Mouse (Mus musculus) adrenal gland, postnatal 10 days (tissue): ENCODE data around the gene Spin1. TPM values are rescaled to one million over a fixed set of nuclear protein-coding genes. Genes with fewer than 3 reads are reported as not detected.
"Not testable (repeated sequence)": the region's sequence is repeated elsewhere in the genome, so short reads cannot be mapped to it uniquely, and the experiment has no call there.

Experiments
- DNase-seq: peaks from one replicate; pipeline ENCODE4 v3.0.0; 2021; ENCODE audit warnings: mixed read lengths
- total RNA-seq, 2 experiments: library from RNA; stranded (reverse); gene quantifications; 2 replicates each; pipeline ENCODE4 v1.2.3; 2021

Gene Spin1
- total RNA-seq, 2 experiments from 2014 or later, result 63.9 to 68.1 TPM

DNA sequence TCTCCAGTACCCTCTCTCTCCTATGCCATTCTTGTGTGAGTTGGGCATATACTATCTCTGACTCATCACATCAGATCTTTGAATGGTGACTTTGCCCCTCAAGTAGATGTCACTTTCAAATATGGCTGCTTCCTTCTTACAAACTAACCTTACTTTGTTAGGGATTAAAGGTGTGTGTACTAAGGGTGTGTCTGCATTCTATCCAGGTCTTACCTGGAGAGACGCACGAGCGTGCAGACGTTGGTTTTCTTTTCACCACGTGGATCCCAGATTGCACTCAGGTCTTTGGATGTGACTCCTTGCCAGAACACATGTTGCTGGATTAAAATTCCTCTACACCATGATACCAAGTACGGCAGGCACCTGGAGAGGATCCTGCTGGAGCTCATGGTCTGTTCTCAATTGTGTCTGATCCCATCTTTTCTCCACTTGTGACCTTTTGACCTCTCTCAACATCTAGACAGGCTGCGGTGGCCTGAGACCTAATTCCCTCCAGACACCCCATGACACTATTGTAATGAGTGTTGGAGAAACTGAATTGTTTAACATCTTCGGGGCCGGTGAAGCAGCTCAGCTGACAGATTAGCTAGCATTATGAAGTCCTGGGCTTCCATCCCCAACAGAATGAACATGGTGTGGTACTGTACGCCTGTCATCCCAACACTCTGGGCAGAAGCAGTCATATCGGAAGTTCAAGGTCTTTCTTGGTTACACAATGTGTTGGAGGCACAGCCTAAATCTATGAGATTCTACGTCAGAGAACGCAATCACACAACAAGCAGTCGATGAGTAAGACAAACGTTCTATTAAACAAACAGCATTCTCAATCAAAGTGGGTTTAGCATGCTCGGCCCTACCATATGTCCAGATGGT, 6.1 kb upstream of the Spin1 start:
- DNase-seq, result no peak

DNA sequence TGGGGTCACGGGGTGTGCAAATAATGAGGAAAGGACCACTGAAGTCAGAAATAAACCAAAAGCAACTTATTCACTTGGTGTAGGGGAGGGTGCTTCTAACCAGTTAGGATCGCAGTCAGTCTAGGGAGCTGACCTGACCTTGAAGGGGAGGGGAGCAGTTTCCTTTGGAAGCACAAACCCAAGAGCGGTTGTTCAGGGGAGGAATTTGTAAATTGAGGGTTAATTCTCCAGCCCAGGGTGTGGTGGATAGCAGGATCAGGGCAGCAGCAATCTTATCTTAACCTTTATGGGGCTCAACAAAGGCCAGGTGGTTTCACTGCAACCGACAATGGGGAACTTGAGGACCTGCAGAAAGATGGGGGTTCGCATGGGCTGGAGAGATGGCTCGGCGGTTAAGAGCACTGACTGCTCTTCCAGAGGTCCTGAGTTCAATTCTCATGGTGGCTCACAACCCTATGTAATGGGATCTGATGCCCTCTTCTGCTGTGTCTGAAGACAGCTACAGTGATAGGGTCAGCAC, 5.4 kb upstream of the Spin1 start:
- DNase-seq, result no peak

DNA sequence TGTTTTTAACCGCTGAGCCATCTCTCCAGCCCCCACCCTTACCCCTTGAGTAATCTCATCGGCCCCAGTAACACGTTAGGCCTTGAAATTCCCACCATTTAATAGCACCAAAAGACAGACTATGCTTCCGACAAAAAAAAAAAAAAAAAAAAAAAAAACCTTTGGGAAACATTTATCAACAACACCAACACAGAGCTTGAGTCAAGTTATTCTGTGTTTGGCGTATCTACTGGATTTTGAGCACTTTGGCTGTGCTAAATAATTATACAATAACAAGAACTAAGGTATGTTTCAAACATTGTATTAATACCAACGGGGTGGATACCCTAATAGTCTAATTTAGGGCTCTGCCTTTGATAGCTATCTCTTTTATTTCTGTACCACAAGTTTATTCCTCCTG, 4.0 kb upstream of the Spin1 start:
- no peak for DNase-seq

DNA sequence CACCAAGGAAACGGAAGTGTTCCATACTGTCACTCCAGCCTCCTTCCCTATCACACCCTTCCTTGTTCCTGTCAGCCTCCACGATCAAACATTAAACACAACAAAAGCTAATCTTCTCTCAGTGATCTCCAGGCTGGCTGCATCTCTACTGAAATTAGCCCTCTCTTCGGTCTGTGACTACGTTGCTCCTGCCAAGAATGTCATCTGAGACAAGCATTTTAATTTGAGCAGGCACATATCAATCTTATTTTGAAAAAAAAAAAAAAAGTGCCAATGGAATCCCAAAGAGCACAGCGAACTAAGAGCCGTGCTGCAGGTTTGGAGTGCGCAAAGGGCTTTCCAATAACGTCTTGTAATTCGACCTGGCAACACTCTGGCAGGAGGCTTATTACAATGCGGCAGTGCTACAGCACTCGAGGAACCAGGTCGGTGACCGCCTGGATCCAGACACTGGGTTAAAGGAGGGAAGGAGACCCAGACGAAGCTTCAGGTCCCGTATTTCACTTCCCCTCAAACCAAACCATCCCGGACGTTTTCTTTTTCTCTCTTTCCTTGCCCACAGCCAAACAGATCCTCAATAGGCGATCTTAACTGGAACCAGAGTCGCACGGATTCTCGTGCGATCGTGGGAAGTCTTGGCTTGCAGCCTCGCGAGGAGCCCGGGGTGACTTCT, 984 bp upstream of the Spin1 start:
- DNase-seq, result no peak

DNA sequence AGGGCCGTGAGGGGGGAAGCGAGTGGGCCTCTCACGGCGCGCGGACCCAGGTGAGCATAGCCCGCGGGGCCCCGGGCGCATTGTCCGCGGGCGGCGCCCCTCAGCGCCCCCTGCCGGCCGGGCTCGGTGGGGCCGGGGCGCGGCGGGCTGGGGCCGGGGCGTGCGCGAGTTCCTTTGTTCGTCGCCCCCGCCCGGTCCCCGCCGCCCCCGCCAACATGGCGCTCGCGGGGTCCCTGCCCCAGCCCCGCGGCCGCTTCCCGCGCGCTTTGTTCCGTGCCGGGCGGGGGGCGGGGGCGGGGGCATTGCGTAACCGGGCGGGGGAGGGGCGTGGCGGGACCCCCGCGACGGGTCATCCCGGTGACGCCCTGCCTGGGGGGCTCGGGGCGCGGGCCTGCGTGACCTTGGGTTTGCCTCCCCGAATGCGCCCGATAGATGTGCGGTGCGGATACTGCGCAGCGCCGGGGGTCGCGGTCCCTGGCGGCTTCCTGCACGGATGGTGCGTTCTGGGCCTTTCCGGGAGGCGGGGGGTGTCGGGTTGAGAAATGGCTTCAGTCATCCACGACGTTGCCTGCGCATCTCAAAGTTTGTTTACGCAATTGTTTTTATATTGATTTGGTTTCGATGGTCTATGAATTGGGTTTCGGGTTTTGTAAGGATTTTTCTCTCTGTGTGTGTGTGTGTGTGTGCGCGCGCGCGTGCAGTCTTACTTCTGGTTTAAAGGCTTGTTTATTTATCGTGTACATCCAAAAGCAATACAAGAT, 516 bp downstream of the Spin1 start:
- peak; percentile 70 for DNase-seq

DNA sequence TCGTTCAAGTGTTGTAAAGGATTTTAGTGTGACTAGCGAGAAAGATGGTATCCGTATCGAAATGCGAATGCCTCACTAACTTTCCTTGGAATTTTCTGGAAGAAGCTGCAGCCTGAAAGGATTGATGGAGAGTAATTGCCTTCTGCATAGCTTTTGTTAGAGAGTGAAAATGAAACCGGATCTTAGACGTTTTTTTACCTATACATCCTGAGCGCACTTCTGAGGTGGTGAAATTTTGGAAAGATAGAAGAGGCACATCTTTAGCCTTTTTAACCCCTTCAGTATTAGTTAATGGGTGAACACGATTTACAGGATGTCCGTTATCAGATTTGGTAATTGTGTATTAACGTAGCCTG, 1.1 kb downstream of the Spin1 start:
- DNase-seq, result no peak

DNA sequence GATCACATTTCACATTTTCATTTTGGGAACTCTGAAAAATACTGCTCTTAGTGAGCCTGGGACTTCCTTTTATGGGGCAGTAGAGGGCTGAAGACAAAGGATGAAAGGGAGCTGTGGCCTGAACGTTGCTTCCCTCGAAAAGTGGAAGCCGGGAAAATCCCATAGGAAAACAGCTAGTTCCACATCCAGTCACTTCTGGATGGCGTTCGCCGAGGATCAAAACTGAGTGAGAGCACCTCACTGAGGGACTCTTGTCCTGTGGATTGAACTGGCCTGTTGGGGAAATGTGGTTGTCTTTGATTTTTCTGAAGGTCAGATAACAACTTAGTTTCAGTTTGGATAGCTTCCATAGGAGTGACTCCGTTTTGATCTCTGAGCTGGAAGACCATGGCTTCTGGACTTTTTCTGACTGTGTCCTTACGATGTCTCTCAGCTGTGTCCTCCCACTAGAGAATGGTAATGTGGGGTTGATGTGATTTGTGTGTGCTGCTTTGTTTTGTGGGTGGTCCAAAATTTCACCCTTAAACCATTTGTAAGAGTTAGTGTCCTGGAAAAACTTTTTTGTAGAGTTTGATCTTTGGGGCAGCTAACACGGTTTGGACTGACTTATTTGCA, 2.5 kb downstream of the Spin1 start:
- DNase-seq, result peak; percentile 36

DNA sequence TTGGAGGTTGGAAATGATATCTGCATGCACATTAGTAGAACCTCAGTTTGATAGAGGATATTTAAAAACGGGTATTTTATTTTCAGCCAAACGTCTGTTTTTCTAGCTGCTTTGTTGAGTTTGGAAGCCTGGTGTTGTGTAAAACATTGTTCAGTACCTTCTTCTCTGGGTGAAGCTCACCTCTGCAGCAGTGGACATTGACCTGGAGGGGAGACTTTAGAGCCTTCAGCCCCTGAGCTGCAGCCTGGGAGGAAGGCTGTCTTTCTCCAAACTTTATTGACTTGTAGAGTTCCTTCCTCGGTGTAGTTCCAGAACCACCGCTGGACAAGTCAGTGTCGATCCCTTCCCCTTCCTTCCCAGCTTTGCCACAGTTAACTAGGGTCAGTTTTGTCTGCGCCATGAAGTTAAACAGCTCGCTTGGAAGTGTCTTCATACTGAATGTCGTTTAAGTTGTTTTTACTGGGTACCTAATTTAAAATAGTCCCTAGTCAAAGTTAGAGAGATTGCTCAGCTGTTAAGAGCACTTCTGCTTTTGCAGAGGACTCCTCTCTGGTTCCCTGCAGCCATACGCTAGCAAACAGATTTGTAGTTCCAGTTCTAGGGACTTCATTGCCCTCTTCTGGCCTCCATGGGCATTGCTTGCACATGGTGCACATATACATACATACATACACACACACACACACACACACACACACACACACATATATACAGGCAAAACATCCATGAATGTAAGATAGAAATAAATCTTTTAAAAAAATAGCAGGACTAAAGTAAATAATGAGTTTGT, 3.4 kb downstream of the Spin1 start:
- no peak for DNase-seq

DNA sequence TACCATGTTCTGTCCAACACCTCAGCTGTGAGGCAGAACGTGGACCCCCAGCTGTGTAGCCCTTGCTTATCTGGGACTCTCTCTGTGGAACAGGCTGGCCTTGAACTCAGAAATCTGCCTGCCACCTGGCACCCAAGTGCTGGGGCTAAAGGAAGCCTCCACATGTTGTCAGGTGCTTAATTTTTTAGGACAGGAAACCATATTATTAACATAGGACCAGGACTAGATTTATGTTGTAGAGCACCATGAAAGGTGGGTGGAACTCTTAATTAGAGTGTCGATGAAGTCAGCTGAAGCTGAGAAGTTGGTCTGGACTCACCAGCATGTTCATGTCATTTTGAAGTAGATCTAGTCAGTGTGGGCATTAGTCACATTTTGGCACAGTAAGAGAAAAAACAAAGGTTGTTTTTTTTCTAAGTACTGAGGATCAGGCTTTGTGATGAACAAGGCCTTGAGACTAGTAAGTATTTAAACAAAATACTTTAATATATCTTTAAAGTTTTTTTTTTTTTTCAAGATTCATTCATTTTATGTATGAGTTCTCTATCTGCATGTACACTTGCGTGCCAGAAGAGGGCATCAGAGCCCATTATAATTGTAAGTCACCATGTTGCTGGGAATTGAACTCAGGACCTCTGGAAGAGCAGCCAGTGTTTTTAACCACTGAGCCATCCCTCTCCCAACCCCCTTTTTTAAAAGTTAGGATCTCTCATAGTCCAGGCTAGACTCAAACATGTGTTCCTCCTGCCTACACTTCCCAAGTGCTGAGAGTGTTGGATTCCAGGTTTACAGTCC, 5.4 kb downstream of the Spin1 start:
- no peak for DNase-seq

DNA sequence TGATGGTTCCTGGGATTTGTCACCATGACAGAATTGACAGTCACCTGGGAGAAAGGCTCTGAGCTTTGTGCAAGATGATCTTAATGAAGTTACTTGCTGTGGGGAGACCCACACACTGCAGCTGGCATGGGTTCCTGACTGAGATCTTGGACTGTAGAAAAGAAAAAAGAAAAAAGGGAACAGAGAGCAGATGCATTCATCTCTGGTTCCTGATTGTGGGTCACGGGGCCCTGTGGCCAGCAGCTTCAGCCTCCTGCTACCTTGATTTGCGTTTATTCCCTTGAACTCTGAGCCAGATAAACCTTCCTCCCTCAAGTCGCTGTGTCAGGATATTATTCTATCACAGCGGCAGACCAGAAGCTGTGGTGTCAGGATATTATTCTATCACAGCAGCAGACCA, 6.1 kb downstream of the Spin1 start:
- DNase-seq, result no peak

DNA sequence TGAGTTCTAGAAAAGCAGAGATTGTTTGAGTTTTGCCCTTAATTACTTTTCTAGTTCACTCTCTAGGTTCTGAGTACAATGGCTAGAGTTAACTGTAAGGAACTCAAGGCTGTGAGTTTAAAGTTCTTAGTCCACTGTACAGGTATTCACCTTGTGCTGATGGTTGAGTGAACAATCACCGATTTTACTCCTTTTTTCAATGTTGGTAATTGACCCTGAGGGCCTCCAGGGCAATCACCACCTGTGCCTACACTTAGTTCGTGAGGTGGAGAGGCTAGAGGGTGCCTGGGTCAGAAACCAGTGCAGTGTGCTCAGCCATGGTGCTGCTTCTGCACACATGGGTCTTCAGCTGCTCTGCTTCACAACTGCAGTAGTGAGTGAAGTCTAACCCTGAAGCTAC, 8.8 kb downstream of the Spin1 start:
- DNase-seq, result no peak

DNA sequence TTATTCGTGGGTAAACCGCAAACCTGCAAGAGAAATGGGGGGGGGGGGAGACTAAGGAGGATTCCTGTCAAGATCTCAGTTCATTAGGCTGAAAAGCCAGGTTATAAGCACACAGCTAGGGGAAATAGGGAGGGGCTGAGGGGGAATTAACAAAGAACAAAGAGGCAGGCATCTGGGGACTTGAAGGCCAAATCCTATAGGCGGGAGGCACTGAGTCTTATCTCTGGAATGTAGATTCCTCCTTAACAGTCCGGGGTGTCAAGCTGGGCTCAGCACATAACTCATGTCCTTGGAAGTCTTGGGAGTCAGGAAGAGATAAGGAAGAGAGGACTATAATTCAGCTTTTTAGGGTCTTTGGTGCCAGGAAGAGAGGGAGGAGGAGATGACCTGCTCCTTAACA, 13.7 kb downstream of the Spin1 start:
- DNase-seq, result not testable (repeated sequence)

DNA sequence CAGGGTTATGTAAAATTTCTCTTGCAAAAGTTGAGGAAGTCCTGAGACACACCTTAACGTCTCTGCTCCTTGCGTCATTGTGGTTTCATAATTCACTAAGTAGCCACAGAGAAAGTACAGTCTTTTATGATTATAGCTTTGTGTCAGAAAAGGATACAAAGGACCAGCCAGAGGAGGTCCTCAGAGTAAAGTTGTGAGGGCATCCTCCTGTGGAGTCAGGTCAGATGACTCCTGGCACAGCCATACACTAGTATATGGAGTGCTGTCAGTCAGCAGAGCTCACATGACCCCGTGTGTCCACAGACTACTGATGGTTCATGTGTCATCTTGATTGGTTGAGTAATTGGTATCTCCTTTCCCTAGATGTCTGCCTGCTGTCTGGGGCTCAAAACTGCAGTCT, 15.1 kb downstream of the Spin1 start:
- DNase-seq, result no peak

DNA sequence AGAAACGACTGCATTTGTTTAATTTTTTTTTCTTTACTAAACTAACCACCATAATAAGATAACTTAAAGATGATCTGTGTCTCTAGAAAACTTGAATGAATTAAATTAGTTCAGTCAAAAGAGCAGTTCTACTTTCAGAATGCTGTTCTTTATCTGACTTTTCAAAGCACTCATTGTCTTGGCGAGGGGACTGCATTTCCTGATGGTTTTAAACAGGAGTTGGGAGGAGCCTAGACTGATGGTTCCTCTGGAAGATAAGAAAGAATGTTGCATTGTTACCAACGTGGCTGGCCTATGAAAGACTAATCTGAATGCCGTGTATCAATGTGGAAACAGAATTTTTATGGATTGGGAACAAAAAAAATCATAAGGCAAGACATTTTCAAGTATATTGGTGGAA, 20.1 kb downstream of the Spin1 start:
- no peak for DNase-seq

DNA sequence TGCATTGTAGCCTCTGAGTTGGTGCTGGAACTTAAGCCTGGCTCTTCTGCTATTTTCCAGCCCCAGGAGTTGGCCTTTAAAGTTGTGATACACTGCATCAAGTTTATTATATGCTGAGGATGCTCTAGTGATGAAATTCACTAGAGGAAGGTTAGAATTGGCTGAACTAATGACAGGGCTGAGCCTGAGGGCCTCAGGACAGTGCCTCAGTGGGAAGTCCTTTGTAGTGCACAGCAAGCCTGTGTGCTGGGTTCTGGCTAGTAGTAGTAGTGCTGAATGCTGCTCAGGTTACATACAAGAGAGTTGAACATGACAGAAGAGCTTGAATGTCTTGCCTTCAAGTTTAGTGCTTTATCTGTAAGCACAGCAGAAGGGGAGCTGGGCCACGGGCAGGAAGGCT, 21.3 kb downstream of the Spin1 start:
- no peak for DNase-seq

DNA sequence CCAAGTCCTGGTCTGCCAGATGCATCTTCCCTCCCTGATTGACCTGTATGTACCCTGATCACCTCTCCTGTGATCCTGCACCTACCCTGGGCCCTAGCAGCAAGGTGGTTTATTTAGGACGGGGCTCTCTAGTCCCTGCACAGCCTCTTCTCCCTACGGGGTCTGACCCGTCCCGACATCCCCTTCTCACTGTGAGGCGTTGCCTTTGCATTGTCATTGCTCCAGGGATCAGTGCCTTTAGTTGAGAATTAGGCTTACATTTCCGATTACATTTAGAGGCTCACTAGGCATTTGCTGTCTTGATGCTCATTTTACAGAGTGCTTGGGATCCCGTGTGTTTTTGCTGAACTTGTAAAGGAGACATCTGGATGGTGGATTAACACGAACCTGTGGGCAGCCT, 22.1 kb downstream of the Spin1 start:
- DNase-seq, result no peak

DNA sequence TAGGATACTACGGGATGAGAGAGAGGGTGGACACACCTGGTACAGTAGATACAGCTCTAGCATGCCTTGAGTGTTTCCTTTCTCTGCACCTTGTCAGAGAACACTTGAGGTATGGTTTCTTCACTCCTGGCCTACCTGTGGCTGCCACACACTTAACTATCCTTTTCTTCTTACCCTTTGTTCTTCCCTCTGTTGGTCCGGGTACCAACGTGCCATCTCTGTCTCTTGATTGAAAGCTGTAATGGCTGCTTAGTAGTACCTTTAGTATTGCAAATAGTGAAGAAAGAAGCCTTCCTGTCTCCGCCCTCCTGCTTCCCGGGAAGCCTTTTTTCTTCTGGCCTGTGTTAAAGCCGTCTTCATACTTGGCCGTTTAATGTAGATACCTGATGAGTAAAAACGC, 24.7 kb downstream of the Spin1 start:
- DNase-seq, result no peak

DNA sequence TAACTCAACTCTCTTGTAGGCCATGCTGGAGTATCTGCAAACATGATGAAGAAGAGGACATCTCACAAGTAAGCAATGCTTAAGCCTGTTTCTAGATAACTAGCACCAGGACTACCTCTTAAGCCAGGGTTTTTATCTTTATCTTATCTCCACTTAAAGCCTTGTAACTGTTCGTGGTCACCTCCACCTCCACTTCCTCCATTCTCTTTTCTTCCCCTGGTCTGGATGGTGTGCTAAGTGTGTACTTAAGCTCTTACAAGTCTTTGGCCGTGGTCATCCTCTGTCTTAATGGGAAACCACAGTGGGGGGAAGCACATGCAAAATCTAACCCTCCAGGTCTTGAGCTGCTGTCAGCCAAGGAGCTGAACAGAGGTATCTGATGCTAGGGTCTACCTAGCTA, 27.2 kb downstream of the Spin1 start:
- DNase-seq, result no peak

DNA sequence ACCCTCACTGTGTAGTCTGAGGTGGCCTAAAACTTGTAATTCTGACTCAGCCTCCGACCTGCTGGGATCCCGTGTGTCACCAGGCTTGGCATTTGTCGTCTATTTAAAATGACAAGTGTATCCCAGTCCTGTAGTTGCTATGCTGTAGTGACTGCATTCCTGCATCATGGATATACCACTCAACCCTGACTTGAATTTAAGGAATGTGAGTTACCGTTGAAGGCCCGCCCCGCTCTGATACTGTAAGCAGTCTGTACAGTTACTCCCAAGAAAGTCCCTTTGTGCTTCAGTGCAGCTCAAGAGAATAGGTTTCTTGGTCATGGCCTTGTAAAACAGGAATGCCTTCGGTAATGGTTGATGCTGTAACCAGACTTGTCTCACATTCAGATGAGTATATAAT, 27.7 kb downstream of the Spin1 start:
- no peak for DNase-seq

DNA sequence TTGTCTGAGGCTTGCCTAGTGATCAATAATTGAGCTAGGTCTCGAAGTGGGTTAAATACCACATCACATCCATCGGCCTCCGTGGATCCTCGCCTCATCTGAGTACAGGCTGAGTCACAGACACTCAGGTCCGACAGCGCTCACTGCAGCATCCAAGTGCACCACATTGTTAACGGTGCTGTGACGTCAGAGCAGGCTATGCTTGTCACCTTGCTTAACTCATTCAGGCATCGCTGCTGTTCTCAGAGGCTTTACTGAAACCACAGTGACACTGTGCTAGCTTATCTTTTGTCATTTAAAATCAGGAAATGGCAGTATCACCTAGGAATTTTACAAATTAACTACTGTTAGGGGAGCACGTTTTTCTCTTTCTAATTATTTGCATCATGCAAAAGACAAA, 30.5 kb downstream of the Spin1 start:
- DNase-seq, result no peak

DNA sequence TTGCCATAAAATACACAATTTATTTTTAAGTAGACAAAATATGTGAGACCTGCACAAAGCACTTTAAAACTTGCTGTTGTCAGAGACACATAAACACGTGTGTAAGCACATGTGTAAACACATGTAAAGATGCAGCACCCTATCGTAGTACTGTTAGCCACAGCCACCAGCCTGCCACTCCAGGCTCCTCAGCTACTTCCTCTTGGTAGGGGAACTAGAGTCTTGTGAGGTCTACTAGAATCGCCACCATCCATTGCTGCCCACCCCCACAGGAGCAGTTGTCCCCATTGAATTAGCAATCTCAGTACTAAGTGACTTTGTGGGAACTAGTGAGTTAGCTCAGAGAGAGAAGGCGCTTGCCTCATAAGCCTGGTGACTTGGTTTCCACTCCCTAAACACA, 35.6 kb downstream of the Spin1 start:
- DNase-seq, result no peak
